Mouse (Mus musculus) lung, postnatal 25 days (tissue): ENCODE measurements around the gene S100a3.

Experiments
- DNase-seq: peaks from one replicate; pipeline ENCODE4 v3.0.0; 2022; ENCODE audit warnings: low spot score

The S100a3 gene

DNA sequence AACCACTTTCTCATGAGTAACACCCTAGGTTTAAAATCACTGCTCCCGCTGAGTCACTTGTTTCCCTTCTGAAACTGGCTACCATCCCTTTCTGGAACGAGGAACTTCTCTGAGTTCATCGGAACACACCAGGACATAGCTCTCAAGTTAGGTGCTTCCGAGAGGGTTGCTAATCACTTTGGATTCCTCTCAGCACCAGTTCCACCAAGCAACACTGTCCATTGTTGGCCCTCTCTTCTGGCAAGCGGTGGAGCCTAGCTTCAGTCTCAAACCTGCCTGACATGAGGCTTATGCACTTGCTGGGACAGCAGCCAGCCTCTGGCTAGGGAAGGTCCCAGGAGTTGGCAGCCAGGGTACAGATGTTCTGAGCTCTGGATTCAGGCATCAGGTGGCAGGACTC lies 14.3 kb downstream of the S100a3 start:
- no peak for DNase-seq

DNA sequence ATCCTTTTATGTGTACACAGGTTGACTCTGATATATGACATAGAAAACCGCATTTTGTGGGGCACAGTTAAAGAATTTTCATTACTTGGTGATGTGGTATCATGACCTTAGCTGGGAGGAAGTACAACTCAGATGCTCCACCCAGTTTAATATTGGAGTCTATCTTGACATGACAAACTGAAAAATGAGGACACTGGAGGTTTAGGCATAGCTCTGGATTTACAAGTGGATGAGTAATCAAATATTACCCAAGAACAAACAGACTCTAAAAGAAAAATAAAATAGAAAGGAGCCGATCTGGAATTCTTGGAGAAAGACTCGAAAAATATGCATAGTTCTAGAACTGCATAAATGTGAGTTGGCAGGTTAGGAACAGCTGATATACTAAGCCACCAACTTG lies 14.9 kb downstream of the S100a3 start:
- DNase-seq = no peak

DNA sequence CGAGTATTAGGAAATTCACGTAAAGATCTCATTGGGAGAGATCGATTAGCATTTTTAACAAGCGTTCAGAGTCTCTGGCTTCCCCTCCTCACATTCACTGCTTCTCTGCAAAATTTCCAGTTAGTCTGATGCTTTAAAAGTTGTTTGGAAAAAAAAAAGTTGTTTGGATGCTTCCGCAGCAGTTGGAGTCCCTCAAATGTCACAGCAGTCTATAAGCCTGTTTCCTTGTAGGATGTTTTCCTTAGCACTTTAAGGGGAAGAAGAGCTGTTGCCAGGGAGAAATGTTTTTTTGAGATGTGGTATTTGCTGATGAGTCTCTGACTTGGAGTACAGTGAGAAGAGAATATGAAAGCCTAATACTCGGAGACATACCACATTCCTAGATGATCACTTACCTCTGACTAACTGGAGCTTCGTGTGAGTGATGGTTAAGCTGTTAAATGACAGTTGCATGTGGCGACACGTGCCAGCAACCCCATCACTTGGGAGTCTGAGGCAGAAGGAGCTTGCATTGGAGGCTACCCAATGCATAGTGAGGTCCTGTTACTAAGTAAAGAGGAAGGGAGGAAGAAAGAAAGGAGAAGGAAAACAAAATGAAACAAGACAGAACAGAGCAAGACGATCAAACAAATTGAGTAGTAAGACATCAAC lies 16.1 kb downstream of the S100a3 start:
- DNase-seq = no peak

DNA sequence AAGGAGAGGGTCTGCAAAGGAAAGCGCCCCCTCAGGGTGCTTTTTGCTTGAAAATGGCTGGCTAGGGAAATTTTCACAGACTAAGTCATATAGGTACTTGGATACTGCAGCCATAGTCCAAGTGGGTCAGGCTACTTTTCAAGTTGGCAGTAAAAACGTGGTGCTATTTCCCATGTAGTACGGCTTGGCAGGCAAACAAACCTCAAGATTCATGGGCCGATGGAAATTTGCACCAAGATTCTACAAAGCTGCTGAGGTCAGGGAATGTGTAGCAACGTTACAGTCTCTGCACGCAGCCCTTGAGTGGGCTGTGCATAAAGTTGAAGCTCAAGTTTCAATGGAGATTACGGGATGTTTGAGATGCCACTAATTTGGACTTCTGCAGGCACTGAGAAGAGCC lies 19.1 kb downstream of the S100a3 start:
- no peak for DNase-seq

DNA sequence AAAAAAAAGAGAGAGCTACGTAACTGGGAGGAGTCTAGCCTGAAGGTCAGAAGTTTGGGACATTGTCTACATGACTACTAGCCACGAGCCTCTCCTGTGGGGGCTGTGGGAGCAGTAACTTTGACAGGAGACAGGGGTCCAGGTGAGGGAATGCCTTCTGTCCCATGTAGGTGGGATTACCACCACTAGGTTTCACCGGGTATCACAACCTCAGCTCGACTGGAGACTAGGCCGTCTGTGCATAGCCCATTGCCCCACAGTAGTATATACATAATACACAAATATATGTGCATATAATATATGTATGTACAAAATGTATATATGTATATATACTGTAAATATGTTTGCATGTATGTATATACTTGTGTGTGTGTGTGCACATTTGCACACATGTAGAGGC lies 20.8 kb downstream of the S100a3 start:
- no peak for DNase-seq

DNA sequence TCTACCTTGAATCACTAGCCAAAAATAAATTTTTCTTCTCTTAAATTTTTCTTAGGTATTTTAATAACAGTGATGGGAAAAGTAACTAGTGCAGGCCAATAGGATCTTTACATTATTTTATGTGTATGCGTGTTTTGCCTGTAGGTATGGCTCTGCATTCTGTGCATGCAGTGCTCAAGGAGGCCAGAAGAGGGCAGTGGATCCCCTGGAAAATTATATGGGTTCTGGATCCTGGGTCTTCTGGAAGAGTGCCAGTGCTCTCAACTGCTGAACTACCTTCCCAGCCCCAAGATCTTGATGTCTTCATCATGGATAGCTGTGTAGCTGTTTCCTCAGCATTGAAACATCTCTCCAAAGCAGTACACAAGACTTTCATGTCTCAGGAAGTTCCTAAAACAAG lies 21.8 kb downstream of the S100a3 start:
- no peak for DNase-seq

DNA sequence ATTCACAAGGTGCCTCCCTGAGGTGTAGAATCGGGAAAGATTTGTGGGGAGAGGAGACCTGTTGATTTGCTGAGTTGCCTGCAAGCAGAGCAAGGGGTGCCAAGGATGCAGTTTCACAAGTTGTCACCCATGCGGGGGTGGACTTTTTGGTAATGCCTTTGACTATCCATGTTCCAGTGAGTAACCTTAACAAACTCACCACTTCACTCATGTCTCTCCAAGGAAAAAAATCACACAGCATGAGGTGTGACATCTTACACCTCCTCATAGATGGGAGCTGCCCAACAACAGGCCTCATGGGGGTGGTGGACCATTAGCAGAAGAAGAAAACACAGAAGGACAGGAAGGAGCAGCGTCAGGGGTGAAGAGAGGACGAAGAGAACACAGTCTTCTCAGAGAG lies 22.2 kb downstream of the S100a3 start:
- no peak for DNase-seq

DNA sequence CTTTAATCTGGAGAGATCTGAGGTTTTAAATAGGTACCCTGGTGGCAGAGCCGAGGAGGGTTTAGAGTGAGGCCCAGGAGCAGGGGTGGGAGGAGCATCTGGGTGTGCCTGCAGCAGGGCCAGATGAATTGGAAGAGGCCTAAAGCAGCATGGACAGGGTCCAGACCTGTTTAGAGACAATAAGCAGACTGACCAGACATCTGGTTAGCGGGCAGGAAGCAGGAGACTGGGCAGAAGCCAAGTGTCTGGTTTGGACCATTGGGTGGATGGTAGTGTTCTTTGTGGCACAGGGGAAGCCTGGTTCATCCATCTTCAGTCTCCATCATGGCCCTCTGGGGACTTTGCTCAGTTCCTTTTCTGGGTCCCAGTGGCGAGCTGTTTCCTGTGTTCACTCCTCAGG lies 23.5 kb downstream of the S100a3 start:
- no peak for DNase-seq

DNA sequence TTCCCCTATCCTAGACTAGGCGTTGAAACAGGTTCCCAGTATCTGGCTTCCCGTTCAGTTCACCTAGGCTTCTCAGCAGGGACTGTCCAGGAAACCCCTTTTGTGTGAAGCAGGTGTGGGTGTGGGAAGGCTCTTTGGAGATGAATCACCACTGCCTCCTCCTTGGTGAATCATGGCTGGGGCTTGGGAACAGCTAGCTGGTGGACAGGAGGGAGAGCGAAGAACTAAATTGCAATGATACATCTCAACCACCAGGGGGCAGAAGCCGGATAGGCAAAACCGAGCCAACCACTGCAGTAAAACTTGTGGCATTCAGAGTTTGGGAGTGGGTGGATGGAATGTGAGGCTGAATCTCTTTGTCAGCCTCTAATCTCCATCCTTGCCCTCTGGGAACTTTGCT lies 25.2 kb downstream of the S100a3 start:
- peak; percentile 74 for DNase-seq

DNA sequence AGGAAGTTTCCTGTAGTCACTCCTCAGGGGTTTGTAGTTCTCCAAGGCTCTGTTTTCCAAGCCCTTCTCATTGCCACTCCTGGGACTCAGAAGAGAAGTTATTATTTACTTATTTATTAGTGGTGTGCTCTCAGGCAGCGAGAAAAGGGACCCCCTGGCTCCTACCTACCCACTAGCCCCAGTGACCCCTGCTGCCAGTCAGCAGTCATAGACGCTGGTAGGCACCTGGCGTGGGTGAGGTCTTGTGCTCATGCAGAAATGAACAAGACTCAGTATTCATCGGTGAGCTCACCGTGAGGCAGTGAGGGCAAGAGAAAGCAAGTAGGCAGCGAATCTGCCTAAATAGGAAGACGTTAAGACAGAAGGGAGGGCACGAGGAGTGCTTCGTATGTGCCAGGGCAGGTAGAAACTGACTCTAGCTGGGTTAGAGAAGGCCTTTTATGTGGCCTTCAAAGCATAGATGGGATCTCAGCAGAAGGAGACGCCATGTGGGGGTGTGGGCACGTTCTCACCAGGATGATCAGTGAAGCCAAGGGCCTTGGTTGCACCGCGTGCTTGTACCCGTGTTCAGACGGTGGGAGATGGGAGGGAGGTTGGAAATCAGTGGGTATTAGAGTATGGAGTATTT lies 25.8 kb downstream of the S100a3 start:
- no peak for DNase-seq

DNA sequence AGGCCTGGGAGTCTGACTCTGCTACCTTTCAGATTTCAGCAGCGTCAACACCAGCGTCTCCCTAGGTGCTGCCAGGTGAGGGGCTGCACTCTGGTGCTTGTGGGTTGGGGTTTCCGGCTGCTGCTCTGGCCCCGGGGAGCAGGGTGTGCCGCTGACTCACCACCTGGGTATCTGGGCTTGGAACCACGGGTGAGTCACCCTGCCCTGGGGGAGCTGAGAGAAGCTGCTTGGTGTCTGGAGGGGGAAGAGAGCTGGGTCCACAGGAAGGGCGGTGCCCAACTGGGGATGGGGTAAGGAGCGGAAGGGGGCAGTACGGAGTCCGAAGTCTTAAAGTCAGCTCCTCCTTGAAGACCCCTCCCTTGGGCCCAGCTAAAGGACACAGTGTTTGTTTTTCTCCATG lies 26.5 kb downstream of the S100a3 start:
- peak; percentile 88 for DNase-seq

DNA sequence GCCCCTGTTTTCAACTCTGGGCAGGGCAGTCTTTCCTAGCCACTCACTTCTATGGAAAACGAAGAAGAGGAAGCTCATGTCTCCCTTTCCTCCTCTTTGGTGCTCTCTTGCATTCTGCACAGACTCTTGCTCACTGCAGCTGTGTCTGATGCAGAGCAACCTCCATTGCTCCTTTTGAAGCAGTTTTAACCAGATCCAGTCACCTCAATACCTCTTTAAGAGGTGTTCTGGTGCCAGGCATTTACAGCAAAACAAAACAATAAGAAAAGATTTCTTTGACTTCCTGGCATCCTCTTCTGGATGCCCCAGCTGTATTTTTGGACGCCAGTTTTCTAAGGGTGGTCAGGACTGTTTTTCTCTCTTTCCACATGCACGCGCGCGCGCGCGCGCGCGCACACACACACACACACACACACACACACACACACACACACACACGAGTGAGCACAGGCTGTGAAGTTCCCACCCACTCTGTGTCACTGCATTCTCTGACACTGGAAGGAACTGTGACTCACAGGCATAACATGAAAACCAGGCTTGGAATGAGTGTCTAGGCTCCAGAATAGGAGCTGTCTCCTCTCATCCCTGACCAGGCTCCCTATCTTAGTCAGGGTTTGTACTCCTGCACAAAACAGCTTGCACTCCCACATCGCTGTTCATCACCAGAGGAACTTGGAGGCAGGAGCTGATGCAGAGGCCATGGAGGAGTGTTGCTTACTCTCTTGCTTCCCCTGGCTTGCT lies 27.2 kb downstream of the S100a3 start:
- DNase-seq = peak; percentile 30

DNA sequence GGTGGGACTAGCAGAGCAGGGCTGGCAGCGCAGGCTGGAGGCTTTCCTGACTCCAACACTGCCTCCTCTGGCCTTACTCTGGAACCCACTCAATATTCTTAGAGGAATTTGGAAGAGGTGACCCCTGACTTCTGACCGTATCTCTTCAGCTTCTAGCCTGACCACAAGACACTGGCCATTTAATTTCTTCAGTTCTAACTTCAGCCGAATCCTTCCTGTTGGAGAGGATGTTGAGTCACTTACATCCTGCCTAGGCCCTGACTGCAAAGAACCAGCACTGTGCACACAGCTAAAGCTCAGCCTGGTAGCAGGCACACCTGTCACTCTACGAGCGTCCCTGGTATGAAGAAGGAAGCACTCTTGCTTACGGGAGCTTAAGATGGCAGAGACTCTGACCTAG lies 29.0 kb downstream of the S100a3 start:
- no peak for DNase-seq

DNA sequence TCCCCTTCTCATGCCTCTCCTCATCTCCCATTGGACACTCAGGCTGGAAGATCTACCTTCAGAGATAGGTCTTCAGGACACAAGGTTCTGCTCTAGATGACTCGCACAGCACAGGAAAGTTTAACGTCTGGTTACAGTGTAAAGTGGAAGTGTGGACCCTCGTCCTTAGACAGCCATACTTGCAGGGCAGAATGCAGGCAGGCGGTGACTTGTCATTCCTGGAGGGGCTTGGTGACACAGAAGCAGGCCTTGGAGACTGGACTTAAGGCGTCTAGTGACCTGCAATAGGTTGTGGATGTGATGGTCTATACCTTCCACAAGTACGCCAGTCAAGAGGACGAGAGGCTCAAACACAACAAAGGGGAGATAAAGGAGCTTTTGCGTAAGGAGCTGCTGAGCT lies 29.6 kb downstream of the S100a3 start, which contains the start of gene S100a2:
S100a2 (plus strand) TSS at position 301 of the 400 bp plus-strand sequence.
- DNase-seq = no peak

DNA sequence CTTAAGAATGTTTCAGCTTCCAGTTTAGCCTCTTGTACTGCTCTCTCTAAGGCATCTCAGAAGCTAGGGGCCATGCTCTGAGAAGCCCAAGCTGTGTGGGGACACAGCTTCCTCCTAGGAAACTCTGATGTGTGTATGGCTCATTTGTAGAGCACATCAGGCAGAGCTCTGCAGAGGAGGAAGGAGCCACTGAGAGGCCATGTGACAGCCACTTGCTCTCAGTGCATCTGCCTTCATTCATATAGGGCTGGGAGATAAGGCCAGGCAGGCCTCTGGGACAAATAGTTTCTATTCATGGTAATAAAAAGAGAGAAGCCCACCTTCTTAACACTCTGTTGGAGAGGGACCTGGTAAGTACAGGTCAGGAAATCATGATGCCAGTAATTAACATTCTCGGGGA lies 34.1 kb downstream of the S100a3 start:
- DNase-seq = no peak

DNA sequence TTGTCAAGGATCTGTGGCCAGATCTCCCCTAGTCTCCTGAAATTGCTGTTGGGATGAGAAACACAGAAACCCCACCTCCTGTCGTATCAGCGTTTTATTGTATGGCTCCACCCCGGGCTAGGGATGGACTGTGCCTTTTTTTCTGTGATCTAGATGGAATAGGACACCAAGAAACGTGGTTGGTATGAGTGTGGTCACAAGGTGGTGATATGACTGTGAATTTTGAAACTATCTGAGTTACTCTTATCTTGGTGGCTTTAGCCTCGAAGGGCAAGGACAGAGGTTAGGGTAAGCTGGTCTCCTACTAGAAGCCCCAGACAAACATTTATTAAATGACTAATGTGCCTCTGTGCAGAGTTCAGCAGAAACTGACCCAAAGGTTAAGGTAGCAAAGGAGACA lies 35.2 kb downstream of the S100a3 start:
- DNase-seq = no peak

DNA sequence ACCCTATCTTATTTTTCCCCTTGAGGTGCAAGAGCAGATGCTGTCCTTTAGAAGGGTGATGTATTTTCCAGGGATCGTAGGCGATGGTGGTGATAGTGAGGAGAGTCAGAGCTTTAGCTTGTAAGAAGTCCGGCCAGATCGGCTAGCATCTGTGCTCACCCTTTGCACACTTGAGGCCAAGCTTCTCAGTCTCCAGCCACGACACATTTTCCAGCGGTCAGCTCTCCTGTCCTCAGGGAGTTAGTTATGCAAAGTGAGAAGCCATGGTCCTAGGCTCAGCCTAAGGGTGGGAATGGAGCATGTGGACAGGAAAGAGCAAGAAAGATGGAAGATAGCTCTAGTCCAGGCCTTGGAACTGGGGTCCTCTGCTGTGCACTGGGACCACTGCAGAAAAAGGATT lies 36.4 kb downstream of the S100a3 start:
- no peak for DNase-seq

DNA sequence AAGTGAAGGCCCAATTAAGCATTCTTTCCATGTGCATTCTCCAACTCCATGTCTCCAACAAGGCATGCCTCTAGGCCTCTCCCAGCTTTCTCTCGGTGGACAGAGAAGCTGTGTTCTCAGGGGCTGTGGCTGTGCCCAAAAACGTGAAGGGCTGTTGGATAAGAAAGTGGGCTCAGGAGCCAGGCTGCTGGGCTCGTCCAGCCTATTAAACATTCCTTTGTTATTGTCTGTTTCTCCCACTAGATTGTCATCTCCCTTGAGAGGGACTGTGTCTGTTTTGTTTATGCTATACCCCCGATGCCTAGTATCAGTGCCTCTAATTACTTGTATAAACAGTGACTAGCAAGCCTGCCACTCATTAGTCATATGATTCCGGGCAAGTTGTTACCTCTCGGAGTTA lies 37.4 kb downstream of the S100a3 start:
- no peak for DNase-seq

DNA sequence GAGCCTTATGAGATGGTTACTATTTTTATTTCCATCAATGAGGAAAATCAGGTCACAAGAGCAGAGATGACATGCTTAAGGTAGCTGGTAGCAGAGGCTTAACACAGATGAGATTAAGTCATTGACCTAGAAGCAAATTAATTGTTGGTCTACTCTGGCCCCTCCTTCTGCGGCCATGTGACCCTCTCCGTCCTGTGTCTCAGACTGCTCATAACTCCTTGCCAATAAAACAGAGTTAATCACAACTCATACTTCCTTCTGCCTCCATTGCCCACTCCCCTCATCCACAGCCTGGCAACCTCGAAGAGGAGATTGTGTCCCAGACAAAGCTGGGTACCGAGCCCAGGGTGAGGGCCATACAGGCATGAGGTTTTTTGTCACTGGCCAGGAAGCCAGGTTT lies 37.8 kb downstream of the S100a3 start:
- no peak for DNase-seq

DNA sequence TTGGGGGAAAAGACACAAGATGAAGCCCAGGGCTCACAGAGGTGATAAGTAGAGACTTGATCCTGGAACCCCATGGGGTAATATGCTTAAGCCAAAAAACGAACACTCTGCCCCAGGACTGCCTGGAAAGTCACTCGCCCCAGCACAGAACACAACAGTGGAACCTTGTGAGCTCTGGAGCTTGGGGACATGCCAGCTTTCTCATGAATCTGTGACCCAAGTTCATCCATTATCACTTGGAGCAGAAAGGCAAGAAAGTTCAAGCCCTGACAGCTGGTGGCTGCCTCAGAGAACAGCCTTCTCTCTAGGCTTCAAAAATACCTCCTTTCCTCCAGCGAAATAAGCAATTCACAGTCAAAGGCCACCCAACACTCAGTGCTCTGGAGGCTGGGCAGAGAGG lies 39.0 kb downstream of the S100a3 start:
- DNase-seq = no peak

DNA sequence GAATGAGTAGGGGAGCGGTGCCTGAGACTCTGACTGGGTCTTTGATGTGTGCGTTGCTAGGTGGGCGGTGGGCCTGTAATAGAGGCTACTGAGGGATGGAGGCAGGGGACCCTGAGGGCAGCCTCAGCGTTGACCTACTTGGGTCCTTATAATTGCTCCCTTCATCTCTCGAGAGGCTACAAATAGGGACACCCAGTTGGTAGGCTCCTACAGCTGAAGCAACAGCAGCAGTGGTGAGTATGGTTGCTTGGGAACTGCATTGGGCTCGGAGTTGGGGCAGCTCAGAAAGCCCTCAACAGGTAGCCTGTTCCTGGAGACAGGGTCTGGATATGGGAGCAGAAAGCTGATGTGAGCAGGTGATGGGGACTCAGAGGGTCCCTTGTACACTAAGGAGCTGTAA lies 39.7 kb downstream of the S100a3 start:
- DNase-seq = no peak

DNA sequence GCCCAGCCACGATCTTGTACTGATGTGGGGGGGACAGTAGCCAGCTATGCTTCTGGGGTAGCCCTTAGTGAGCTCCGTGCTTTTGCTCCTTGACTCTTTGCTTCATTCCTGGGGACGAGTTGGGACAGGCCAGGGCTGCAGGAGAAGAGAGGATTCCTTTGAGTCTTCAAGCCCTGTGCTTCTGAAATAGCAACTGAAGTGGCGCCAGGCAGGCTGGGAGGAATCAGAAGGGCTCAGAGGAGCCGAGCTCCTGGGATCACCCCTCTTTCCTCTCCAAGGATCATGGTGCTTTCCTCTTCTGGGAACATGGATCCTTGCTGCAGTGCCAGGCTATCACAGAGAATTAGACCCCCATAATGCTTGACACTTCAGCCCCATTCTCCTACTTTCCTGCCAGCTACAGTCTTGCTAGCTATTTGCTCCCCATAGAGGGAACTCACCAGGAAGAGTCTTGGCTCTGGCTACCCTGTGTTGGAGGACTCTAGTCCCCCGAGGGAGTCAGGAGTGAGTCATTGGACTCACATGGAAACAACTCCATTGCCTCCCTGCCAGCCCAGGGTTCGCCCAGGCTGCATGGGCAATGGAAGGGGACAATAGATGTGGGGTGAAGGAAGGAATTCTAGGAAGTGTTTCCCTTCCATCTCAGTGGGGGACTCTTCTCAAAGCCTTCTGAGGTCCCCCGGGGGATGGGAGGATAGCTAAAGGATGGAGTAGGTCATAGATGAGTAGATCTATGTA lies 40.2 kb downstream of the S100a3 start:
- no peak for DNase-seq
